Mouse (Mus musculus): Measurements from ENCODE around the gene Slc15a2. TPM values are rescaled to one million over a fixed set of nuclear protein-coding genes. Genes with fewer than 3 reads are reported as not detected.

The Slc15a2 gene
- polyA plus RNA-seq, 1 experiment = 15.3 TPM

DNA sequence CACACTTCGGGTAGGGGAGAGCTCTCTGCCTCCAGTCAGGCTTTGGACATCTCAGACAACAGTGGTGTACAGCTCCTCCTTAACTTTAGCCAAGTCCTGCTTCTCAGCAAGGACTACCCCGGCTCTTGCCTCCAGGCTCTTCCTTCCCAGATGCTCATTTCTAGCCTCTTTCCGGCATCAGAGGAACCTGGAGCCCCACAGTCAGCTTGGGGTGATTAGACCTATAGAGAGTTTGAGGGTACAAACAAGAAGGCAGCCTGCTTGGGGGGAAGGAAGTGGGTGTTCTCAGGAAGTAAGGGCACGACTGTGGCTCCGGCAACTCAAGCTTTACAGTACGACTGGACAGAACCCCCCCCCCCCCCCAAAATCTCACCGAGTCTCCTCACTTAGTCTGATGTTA is 76.0 kb downstream of the Slc15a2 start:
- H3K4me3 ChIP-seq (ENCODE audit: insufficient read depth, low read length) = no peak overlapping the region
- TF ChIP-seq CTCF (IDR thresholded peaks at IDR 0.05; ENCODE audit: low read depth, low read length) = no peak
- no peak for TF ChIP-seq POLR2A (IDR thresholded peaks at IDR 0.05; ENCODE audit: borderline replicate concordance, low read depth, low read length)
- no peak overlapping the region for H3K27ac ChIP-seq (ENCODE audit: insufficient read depth, low read depth, low read length)
- peaks cover 43% of the 10 kb centered on the region for H3K4me1 ChIP-seq (ENCODE audit: control insufficient read depth, insufficient read depth, low read length)

DNA sequence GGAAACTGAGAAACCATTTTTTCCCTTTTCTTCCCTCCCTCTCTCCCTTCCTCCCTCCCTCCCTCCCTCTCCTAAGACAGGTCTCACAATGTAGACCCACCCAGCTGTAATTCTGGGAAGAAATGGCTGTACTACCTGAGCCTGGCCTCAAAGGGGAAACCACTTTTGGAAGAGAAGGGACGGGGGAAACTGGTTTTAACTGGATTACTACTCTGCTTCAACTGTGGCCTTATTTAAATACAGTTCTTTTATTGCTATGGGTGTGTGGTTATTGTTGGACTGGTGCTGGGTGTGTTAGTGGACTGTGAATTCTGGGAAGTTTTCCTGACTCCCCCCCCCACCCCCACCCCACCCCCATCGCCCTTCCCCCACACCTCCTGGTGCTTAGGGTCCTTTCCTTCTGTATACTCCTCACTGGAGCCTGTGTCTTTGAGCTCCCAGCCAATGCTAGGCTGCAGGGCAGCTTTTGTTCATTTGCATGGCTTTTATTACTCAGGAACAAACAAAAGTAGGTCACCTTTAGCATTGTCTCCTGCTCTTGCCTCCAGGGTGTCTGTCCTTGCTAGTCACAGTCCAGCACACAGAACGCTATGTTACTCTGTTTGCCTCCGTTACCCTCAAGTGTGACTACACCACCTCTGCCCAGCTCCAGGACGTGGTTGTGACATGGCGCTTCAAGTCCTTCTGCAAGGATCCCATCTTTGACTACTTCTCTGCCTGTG is 76.9 kb downstream of the Slc15a2 start:
- Histone ChIP-seq H3K4me3 (ENCODE audit: insufficient read depth, low read length) (no peak overlapping the region), H3K27ac (ENCODE audit: insufficient read depth, low read depth, low read length) (no peak overlapping the region), H3K4me1 (ENCODE audit: control insufficient read depth, insufficient read depth, low read length) (peaks cover 43% of the 10 kb centered on the region)
- TF ChIP-seq POLR2A (IDR thresholded peaks at IDR 0.05; ENCODE audit: borderline replicate concordance, low read depth, low read length) = no peak
- TF ChIP-seq CTCF (IDR thresholded peaks at IDR 0.05; ENCODE audit: low read depth, low read length) = no peak

DNA sequence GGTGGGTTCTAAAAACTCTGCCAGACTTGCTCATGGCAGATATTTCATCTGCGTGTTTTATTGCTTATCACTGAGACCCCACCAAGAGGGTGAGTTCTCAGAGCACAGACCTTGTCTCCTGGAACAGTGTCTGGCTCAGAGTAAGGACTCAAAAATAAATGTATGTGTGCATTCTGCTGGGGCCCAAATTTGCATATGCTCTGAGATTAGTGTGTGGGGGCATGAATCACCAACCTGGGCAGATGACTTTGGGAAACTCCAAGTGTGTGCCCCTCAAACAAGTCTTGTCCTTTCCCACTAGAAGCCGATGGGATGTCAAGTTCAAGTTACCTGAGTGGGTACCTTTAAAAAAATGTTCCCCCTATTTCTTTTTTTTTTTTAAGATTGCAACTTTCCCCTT is 84.3 kb downstream of the Slc15a2 start:
- peaks cover 6% of the 10 kb centered on the region; the same call in 1 of the 2 replicates for H3K4me1 ChIP-seq (ENCODE audit: control insufficient read depth, insufficient read depth, low read length)
- H3K4me3 ChIP-seq (ENCODE audit: insufficient read depth, low read length) = no peak overlapping the region
- no peak overlapping the region for H3K27ac ChIP-seq (ENCODE audit: insufficient read depth, low read depth, low read length)
- TF ChIP-seq CTCF (IDR thresholded peaks at IDR 0.05; ENCODE audit: low read depth, low read length) (no peak), POLR2A (IDR thresholded peaks at IDR 0.05; ENCODE audit: borderline replicate concordance, low read depth, low read length) (no peak)

Other genes with a start within 250 kb of the Slc15a2 start
- not detected in 2 replicates for gene Casr, start 222.8 kb downstream of the Slc15a2 start, polyA plus RNA-seq (2012; ENCODE audit: insufficient read depth, insufficient read length, missing spikeins)
- 29.1 and 31.7 TPM in 2 replicates for gene Cd86, start 118.9 kb downstream of the Slc15a2 start, polyA plus RNA-seq (2012; ENCODE audit: insufficient read depth, insufficient read length, missing spikeins)
- gene Ildr1, start 91.0 kb downstream of the Slc15a2 start, polyA plus RNA-seq (2012; ENCODE audit: insufficient read depth, insufficient read length, missing spikeins) = not detected in 2 replicates
- gene Iqcb1, start 43.4 kb upstream of the Slc15a2 start, polyA plus RNA-seq (2012; ENCODE audit: insufficient read depth, insufficient read length, missing spikeins) = 6.9 and 7.6 TPM in 2 replicates
- 1.3 TPM in 1 of 2 replicates, not detected in the other for gene Eaf2, start 90.0 kb upstream of the Slc15a2 start, polyA plus RNA-seq (2012; ENCODE audit: insufficient read depth, insufficient read length, missing spikeins)
- 40.6 and 41.5 TPM in 2 replicates for gene Golgb1, start 90.2 kb upstream of the Slc15a2 start, polyA plus RNA-seq (2012; ENCODE audit: insufficient read depth, insufficient read length, missing spikeins)
- 349 and 368 TPM in 2 replicates for gene Hcls1, start 150.0 kb upstream of the Slc15a2 start, polyA plus RNA-seq (2012; ENCODE audit: insufficient read depth, insufficient read length, missing spikeins)
- 0.19 TPM in 1 of 2 replicates, not detected in the other for gene Fbxo40, start 205.5 kb upstream of the Slc15a2 start, polyA plus RNA-seq (2012; ENCODE audit: insufficient read depth, insufficient read length, missing spikeins)
- gene Polq, start 226.8 kb upstream of the Slc15a2 start, polyA plus RNA-seq (2012; ENCODE audit: insufficient read depth, insufficient read length, missing spikeins) = 4.9 and 8.2 TPM in 2 replicates